Mouse (Mus musculus): Measurements from ENCODE around the gene BC016579.

DNA sequence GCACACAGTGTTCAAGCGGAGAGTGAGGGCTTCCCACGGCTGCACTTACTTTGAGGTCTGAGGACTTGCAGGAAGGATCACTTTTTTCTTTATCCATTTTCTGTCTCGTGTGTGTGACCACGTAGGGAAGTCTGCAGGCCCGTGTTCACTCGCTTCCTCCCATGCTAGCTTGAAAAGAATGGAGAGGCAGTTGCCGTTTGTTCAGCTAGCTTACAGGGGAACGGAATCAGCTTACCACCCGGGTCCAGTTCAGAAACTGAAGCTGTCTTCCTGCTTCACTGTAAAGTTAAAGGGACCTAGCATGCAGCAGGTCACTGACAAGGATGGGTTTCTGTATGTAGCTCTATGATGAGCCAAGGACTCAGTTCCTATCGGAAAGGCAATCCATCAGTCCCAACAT lies 39.7 kb upstream of the BC016579 start, which contains the start of gene Tmprss7:
- TF ChIP-seq MYOD1 (IDR thresholded peaks at IDR 0.05; ENCODE audit: control insufficient read depth, insufficient read length, low read depth): no peak
- TF ChIP-seq CTCF (IDR thresholded peaks at IDR 0.05; ENCODE audit: control insufficient read depth, insufficient read depth, insufficient read length): no peak
- TF ChIP-seq USF1 (IDR thresholded peaks at IDR 0.05; ENCODE audit: low read depth): no peak

Data from C2C12 (cell line).